Mouse (Mus musculus) ES-Bruce4 (cell line): ENCODE data around the gene Unc5c. TPM values are rescaled to one million over a fixed set of nuclear protein-coding genes. Genes with fewer than 3 reads are reported as not detected.

ENCODE experiments used
- H3K27ac ChIP-seq: 2 replicates; pipeline ENCODE4 v1.5.1; 2012; ENCODE audit warnings: low read length, inconsistent platforms; ENCODE audit not compliant: insufficient read depth
- H3K27me3 ChIP-seq: 2 replicates; pipeline ENCODE4 v1.6.1; 2012; ENCODE audit warnings: mild to moderate bottlenecking, low read length, inconsistent platforms; ENCODE audit not compliant: control insufficient read depth, poor library complexity, insufficient read depth, severe bottlenecking
- H3K36me3 ChIP-seq: 2 replicates; pipeline ENCODE4 v1.6.1; 2012; ENCODE audit warnings: inconsistent platforms, mild to moderate bottlenecking, low read length, moderate library complexity; ENCODE audit not compliant: control insufficient read depth, poor library complexity, insufficient read depth, severe bottlenecking
- H3K4me1 ChIP-seq: one replicate; pipeline ENCODE4 v1.8.1; 2011; ENCODE audit warnings: low read length; ENCODE audit not compliant: control insufficient read depth, insufficient read depth
- H3K4me3 ChIP-seq: 2 replicates; pipeline ENCODE4 v1.5.1; 2011; ENCODE audit warnings: low read depth, mild to moderate bottlenecking, low read length
- H3K9ac ChIP-seq: 2 replicates; pipeline ENCODE4 v1.6.1; 2012; ENCODE audit warnings: low read depth, mild to moderate bottlenecking, inconsistent platforms; ENCODE audit not compliant: poor library complexity, severe bottlenecking
- H3K9me3 ChIP-seq: replicated peaks from 2 replicates; pipeline ENCODE4 v1.6.1; 2012; ENCODE audit warnings: mild to moderate bottlenecking, low read length, inconsistent platforms; ENCODE audit not compliant: control insufficient read depth, poor library complexity, insufficient read depth, severe bottlenecking
- CTCF ChIP-seq: IDR thresholded peaks from one replicate; pipeline ENCODE4 v1.8.1; 2011; ENCODE audit warnings: low read depth, low read length
- EP300 ChIP-seq: IDR thresholded peaks from 2 replicates; pipeline ENCODE4 v1.6.1; 2011; ENCODE audit warnings: low read depth, low read length; ENCODE audit not compliant: insufficient read depth
- POLR2A ChIP-seq: IDR thresholded peaks from one replicate; pipeline ENCODE4 v1.8.1; 2011; ENCODE audit warnings: low read length; ENCODE audit not compliant: insufficient read depth
- polyA plus RNA-seq: library from polyadenylated mRNA; stranded (reverse); fragments of >200 nt; gene quantifications from 2 replicates; pipeline ENCODE4 v1.2.4, GENCODE M21; 2011; ENCODE audit warnings: low read depth; ENCODE audit not compliant: missing spikeins, insufficient read depth, insufficient read length

Gene Unc5c
- polyA plus RNA-seq, 1 experiment = 1.0 TPM

DNA sequence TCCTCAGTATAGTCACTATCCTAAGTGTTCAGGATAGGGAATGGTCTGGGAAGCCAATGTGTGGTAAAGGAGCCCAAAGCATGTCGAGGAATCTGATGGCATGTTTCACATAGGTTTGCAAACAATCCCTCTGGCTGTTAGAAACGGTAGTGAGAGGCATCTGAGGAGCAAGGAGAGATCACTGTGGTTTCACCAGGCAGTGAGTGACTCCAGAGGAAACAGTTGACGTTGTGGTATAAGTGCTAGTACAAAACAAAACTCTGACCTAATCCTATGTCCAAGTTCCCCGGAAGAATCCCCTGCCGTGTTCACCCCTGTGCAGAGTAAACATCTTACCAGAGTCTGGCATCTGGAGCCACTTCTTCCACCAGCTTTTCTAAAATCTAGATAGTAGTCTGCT is 179.2 kb downstream of the Unc5c start:
- TF ChIP-seq POLR2A = no peak
- no peak for TF ChIP-seq CTCF
- TF ChIP-seq EP300 = no peak
- Histone ChIP-seq H3K9me3 (no peaks in the 10 kb centered on the region), H3K27ac (no peak overlapping the region), H3K4me3 (no peak overlapping the region), H3K27me3 (no peaks in the 10 kb centered on the region), H3K9ac (no peak overlapping the region), H3K4me1 (no peaks in the 10 kb centered on the region), H3K36me3 (no peaks in the 10 kb centered on the region)

DNA sequence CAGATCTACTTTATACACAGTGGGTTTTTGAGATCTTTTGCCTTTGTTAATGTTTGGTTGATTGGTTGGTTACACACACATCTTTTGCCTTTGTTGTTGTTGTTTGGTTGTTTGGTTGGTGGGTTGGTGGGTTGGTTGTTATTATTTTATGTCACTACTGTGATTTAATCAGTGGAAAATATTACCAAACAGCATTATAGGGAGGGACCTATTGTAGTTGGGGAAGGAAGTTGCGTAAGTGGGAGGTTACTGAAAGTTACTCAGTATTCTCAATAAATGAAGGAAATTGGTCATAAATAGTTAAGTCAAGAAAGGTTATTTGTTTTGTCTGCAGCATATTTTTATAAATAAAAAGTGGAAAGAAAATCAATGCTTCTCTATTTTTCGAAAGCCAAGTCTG is 181.6 kb downstream of the Unc5c start:
- H3K4me3 ChIP-seq = no peak overlapping the region
- H3K27me3 ChIP-seq = no peaks in the 10 kb centered on the region
- no peaks in the 10 kb centered on the region for H3K9me3 ChIP-seq
- no peaks in the 10 kb centered on the region for H3K4me1 ChIP-seq
- no peak overlapping the region for H3K9ac ChIP-seq
- no peak for TF ChIP-seq CTCF
- H3K36me3 ChIP-seq = no peaks in the 10 kb centered on the region
- H3K27ac ChIP-seq = no peak overlapping the region

DNA sequence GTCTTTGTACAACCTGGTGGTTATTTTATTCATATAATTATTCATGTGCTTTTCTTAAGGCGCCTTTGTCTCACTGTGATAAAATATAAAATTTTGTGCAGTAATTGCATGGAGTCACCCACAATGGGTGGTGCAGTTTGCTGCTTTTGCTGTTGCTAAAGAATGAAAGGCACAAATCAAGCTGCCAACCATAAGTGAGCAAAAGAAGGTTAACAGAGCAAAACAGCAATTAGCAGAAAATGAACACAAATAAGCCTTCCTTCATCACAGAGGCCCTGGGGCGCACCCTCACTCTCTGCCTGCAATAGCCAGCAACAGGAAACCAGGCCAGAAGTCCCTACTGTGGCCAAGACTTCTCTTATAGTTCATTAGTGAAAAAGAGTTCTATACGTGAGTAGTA is 185.6 kb downstream of the Unc5c start:
- Histone ChIP-seq H3K27ac (no peak overlapping the region), H3K9ac (no peak overlapping the region), H3K27me3 (no peaks in the 10 kb centered on the region), H3K9me3 (no peaks in the 10 kb centered on the region), H3K4me3 (no peak overlapping the region), H3K36me3 (no peaks in the 10 kb centered on the region), H3K4me1 (no peaks in the 10 kb centered on the region)
- no peak for TF ChIP-seq EP300
- TF ChIP-seq POLR2A = no peak
- TF ChIP-seq CTCF = no peak

DNA sequence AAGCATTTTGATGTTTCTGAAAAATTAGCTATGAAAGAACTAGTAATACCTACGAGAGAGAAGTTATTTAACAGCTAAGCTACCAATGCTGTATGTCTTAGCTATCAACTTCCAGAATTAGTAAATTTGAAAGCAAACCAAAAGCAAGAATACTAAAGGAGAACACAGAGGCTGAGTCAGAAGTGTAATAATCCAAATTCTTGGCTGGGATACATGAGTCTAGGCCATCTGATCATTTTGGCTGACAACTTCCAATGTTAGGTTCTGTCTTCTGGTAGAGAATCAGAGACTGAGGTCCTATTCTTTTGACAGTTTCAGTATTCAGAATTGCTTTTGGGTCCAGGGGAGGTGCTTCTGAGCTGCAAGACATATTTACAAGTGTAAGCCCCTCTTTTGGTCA is 188.9 kb downstream of the Unc5c start:
- H3K27ac ChIP-seq = no peak overlapping the region
- no peak overlapping the region for H3K4me3 ChIP-seq
- no peaks in the 10 kb centered on the region for H3K9me3 ChIP-seq
- no peaks in the 10 kb centered on the region for H3K27me3 ChIP-seq
- TF ChIP-seq EP300 = no peak
- TF ChIP-seq POLR2A = no peak
- TF ChIP-seq CTCF = no peak
- H3K36me3 ChIP-seq = no peaks in the 10 kb centered on the region
- H3K4me1 ChIP-seq = no peaks in the 10 kb centered on the region
- no peak overlapping the region for H3K9ac ChIP-seq

DNA sequence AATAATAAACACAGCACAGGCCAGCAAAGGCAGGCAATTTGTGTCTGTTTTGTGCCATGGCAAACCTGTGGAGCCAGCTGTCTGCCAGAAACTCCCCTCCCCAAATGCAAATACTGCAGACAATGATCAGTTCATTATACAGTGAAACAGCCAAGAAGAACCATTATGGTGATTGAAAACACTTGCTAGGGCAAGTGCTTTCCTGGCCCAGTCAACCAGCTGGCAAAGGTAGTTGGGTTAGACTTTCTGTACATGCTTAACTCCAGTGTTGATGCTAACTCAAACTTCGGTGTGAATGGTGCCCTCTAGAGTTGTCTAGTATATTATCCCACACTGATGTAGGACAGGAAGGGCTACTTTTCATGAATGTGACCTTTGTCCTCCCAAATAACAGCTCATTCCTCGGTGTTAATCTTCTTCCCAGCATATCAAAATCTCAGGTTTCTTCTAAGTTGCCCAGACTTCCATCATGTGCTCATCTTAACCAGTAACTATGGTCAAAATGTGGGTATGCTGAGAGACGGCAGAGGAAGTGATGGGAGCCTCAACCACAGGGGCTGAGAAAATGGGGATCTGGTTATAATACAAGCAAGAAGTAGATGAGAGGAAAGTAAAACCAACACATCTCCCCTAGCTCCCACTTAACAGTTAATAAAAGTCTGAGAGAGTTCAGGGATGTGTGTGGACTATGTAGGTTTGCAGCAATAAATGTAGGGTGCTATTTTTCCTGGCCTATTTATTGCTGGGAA is 194.2 kb downstream of the Unc5c start:
- TF ChIP-seq EP300 (no peak), POLR2A (no peak), CTCF (no peak)
- Histone ChIP-seq H3K27ac (no peak overlapping the region), H3K4me3 (no peak overlapping the region), H3K27me3 (no peaks in the 10 kb centered on the region), H3K36me3 (no peaks in the 10 kb centered on the region), H3K4me1 (no peaks in the 10 kb centered on the region), H3K9me3 (no peaks in the 10 kb centered on the region), H3K9ac (no peak overlapping the region)

DNA sequence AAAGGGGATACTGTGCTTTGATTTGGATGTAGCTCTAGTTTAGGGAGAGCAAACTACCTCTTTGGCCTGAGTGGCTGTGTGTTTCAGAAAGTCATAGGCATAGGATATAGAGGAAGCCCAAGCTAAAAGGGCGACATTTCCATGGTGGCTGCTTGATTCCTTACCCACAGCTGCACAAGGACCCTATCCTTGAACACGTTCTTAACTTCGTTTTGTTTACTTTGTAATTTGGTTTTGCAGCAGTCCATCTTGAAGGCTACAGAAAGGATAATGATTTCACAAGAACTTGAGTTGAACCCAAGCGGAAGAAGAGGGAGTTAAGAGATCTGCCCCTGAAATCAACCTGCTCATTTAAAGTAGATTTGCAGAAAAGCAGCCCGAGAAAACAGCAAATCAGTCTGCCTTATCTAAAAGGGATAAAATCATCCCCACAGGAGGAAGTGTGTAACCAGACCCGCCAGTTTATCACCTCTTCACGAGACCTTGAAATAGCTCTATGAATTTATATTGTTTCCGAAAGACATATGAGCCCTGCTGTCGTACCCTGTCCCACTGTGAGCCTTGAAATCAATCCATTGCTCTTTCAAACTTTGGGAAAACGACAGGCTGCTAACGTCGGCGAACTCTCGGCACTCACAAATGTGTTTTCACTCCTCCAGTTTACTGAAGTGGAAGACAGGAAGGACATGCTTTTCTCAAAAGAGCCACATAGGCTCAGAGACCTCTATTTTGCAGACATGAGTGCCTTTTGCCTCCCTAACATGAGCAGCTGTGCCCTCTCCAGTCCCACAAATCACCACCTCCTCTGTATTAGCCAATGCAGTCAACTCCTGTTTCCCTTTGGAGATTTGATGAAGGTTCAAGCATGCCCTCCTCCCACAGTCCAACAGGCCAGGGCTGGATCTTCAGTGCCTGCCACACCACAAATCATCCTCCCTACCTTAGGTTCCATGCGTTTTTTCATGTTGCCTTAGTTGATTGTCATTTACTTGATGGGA is 195.3 kb downstream of the Unc5c start:
- Histone ChIP-seq H3K27me3 (no peaks in the 10 kb centered on the region), H3K9me3 (no peaks in the 10 kb centered on the region), H3K36me3 (no peaks in the 10 kb centered on the region), H3K27ac (no peak overlapping the region), H3K9ac (no peak overlapping the region), H3K4me3 (no peak overlapping the region), H3K4me1 (no peaks in the 10 kb centered on the region)
- TF ChIP-seq CTCF (no peak), POLR2A (no peak), EP300 (no peak)
